Mouse (Mus musculus) ovary, postnatal 14 days (tissue): ENCODE results near the gene Prorsd1.

ENCODE experiments used
- DNase-seq: peaks from one replicate; pipeline ENCODE4 v3.0.0; 2022; ENCODE audit warnings: low spot score

Prorsd1 gene

DNA sequence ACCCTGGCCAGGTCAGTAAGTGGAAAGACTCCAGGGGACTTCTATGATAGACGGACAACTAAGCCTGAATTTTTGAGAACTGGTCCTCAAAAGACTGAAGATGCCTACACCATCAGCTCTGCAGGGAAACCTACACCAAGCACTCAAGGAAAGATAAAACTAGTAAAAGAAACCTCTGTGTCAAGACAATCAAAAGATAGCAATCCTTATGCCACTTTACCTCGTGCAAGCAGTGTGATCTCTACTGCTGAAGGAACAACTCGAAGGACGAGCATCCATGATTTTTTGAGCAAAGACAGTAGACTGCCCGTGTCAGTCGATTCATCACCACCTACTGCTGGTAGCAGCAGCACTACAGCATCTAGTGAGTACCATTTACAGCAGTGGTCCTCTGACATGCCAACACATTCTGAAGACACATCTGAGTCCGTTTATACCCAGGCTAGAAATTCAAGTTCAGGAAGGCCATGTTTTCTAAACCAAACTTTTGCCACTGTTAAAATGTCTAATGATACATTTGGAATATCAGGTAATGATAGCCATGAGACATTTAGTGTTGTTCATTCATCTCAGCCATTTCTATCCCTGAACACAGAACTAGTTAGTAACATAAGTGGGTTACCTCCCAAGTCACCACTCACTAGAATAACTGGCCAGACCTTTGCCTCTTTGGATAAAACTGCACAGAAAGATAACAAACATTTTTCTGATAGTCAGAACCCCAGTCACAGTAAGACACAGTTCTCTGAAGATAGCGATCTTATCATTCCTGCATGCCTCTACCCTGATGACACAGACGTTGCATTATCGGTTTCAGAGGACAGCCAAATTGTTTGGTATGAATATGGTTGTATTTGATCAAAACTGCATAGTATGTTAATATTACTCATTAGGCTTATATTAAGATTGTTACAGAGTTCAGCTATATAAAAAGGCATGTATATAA lies 10.6 kb downstream of the Prorsd1 start:
- DNase-seq: no peak

DNA sequence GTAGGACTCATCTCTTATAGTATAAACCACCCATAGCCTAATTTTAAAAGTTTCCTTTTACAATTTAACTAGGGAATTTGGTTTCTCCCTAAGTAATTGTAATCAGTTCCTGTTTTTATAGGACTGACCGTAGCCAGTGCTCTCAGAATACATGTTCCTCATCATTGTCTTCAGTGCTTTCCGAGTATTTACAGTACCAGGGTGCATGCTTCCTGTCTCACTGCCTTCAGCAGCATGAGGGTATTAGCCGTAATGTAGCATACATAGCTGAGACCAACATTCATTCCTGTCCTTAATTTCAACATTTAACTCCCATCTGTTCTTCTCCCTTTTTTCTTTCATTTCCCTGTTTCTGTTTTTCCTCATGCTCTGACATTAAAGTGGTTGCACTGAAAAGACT lies 17.9 kb downstream of the Prorsd1 start:
- no peak for DNase-seq

DNA sequence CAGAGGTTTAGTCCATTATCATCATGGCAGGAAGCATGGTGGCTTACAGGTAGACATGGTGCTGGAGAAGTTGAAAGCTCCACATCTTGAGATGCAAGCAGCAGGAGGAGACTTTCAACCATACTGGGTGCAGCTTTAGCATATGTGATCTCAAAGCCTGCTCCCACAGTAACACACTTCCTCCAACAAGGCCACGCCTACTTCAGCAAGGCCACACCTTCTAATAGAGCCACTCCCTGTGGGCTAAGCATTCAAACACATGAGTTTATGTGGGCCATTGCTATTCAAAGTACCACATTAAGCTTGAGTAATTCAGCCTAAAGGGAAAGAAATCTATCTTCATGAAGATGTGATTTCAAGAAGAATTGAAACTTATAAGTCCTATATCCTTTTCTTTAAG lies 21.7 kb downstream of the Prorsd1 start:
- no peak for DNase-seq

DNA sequence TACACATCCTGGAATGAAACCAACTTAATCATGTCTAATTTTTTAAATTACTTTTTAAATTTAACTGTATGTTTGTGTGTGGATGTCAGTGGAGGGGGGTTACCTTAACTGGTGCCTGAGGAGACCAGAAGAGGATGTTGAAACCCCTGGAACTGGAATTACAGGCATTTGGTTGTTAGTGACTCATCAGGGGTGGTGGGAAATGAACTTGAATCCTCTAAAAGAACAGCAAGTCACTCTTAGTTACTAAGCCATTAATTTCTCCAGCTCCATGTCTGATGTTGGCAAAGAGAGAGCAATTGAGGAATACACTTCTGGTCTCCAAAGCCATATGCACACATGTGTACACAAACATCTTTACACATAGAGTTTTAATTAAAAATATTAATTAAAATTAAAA lies 40.2 kb downstream of the Prorsd1 start:
- no peak for DNase-seq
